Mouse (Mus musculus): ENCODE measurements at regions not wholly inside any gene's neighbourhood (a gene's known extent, or its start where the extent isn't known, plus 50 kb on each side); places are given as distances from the start of the nearest gene placed in this dataset.

DNA sequence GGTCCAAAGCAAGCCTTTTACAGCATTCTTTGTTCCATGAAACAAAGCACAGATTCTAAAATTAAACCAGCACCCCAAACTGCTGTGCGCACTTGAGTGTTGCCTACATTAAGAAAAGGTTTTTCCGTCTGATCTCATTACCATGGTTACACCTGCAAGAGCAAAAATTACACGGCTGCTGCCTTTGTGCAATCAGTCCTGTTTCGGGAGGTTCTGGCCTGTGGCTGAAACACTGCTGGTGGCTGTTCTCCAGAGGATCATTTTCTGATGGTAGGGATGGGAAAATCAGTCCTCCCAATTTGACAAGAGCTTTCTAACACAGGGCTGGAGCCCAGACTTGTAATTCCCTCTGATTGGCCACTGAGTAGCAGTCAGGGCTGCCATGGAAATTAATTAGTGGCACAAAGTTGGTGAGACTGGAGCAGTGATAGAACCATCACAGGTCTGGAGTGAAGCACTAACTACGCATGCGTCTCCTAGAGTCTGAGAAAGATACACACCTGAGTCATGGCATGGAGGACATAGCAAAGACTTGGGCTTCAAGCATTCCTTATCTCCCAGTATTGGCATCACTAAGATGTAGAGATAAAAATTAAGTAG, 114.8 kb upstream of the Fam49a start:
- H3K79me2 ChIP-seq (ENCODE audit: inconsistent target): no peaks in the 10 kb centered on the region
- H3K36me3 ChIP-seq (ENCODE audit: inconsistent target): no peaks in the 10 kb centered on the region
- H3K27ac ChIP-seq: no peak overlapping the region
- H3K4me3 ChIP-seq (ENCODE audit: inconsistent target): no peak overlapping the region
- 98% methylated on average over 6 of the region's 6 CpGs for WGBS (ENCODE audit: missing documents)

GRCm38 (mm10) chr12:12147847-12148246, 114.1 kb upstream of the Fam49a start:
- WGBS (ENCODE audit: missing documents): 27% methylated on average over 3 of the region's 3 CpGs

DNA sequence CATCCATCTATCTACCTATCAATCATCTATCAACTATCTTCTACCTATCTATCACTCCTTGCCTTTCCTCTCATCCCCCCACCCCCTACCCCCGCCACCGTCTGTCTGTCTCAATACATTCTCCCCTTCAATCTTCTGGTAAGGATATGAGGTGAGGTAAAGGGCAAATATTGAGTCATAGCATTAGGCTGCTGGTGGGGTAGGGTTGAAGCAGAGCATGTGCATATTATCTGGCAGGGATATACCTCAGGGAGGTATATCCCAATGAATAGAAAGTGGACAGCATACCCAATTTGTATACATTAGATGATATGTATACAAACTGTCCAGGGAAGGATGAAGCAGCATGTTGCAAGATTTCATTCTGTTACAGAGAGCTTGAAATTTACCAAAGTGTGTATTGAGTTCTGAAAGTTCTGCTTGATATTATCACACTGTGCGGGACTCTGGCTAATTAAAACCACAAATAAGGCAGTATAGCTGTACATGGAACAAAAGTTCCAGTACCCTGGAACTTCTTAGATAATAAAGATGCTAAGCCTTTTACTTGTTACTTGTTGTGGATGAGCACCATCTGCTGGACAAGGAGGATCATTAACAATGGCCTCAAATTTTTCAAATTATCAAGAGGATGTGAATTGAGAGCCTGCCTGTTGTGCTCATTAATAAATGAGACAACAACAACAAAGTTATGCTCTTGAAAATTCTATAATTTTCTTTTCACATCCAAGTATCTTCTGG, 113.1 kb upstream of the Fam49a start:
- 71% methylated on average over 3 of the region's 3 CpGs for WGBS (ENCODE audit: missing documents)
- Histone ChIP-seq H3K36me3 (ENCODE audit: inconsistent target) (no peaks in the 10 kb centered on the region), H3K4me3 (ENCODE audit: inconsistent target) (no peak overlapping the region), H3K27ac (no peak overlapping the region), H3K79me2 (ENCODE audit: inconsistent target) (no peaks in the 10 kb centered on the region)

More at GRCm38 (mm10) chr12:12147847-12148246, 114.1 kb upstream of the Fam49a start:
- no peak overlapping the region for H3K4me3 ChIP-seq (ENCODE audit: inconsistent target)
- H3K36me3 ChIP-seq (ENCODE audit: inconsistent target): no peaks in the 10 kb centered on the region
- H3K27ac ChIP-seq: no peak overlapping the region
- no peaks in the 10 kb centered on the region for H3K79me2 ChIP-seq (ENCODE audit: inconsistent target)

DNA sequence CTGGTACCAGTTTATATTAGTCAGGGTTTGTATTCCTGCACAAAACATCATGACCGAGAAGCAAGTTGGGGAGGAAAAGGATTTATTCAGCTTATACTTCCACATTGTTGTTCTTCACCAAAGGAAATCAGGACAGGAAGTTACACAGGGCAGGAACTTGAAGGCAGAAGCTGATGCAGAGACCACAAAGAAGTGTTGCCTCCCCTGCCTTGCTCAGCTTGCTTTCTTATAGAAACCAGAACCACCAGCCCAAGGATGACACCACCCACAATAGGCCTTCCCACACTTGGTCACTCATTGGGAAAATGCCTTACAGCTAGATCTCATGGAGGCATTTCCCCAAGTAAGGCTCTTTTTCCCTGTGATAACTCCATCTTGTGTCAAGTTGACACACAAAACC, 97.5 kb upstream of the Fam49a start:
- H3K79me2 ChIP-seq (ENCODE audit: inconsistent target): no peaks in the 10 kb centered on the region
- H3K4me3 ChIP-seq (ENCODE audit: inconsistent target): no peak overlapping the region
- H3K27ac ChIP-seq: peak overlapping the region; percentile 71
- WGBS (ENCODE audit: missing documents): 11% methylated on average over 1 of the region's 1 CpGs
- H3K36me3 ChIP-seq (ENCODE audit: inconsistent target): no peaks in the 10 kb centered on the region

DNA sequence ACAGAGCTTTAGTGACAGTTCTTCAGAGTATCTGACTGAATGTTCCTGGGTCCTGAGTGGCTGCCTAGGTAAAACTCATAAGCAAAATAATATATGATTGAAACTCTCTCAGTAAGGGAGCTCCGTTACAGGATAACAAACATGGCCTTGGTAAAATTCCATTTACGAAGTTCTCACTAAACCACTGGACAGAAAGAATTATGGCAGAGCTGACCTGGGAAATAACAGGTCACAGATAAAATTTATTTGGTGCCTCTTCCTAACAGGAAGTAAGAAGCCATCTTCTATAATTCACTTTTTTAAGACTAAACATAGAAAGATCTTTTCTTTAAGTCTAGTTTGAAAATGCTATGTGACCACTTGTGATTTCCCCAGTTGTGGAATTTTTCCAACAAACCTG, 91.4 kb upstream of the Fam49a start:
- H3K36me3 ChIP-seq (ENCODE audit: inconsistent target): no peaks in the 10 kb centered on the region
- no peak overlapping the region for H3K4me3 ChIP-seq (ENCODE audit: inconsistent target)
- H3K27ac ChIP-seq: no peak overlapping the region
- H3K79me2 ChIP-seq (ENCODE audit: inconsistent target): no peaks in the 10 kb centered on the region
- WGBS (ENCODE audit: missing documents): 100% methylated on average over 2 of the region's 2 CpGs

- Histone ChIP-seq H3K27ac (peak overlapping the region; percentile 69), H3K36me3 (ENCODE audit: inconsistent target) (no peaks in the 10 kb centered on the region), H3K79me2 (ENCODE audit: inconsistent target) (no peaks in the 10 kb centered on the region), H3K4me3 (ENCODE audit: inconsistent target) (no peak overlapping the region)
- 45% methylated on average over 5 of the region's 6 CpGs for WGBS (ENCODE audit: missing documents)
These were observed 89.7 kb upstream of the Fam49a start for GRCm38 (mm10) chr12:12172087-12172823.

DNA sequence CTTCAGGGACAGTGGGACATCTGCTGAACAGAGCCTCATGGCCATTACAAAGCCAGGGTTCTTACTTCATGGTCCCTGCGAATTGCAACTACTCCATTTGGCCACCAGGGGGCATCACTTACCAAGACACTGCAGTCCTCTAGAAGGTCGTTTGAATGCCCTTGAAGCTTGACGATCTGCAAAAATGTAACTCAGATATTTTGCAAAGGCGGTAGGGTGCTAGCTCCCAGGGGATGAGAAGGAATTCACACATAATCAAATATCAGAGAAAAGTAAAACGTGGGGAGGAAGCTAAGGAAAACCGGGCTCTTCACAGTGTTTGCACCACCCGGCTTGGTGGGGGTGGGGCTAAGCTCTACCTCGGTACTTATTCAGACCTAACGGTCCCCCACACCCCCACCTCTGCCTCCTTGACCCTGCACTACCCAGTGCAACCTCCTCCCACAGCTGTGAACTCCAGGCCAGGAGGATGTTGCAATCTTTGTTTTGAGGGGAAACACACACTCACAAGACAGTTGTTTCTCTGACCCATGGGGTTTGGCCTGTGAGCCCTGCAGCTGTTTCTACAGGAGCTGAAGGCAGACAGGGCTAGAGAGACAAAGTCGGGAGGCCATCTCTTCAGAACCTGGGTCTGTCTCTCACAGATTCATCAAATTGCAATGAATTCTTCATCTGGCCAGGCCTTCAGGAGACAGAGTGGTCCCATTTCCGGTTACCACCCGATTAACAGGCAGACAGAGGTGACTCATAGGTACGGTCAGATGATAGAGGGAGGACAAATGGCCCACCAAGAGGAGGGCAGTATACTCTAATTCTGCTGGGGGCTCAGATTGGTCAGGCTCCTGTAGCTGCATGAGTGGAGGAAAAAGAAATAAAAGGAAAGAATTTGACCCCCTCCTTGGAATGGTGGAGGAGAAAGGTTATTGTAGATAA, 85.3 kb upstream of the Fam49a start:
- 9% methylated on average over 13 of the region's 13 CpGs for WGBS (ENCODE audit: missing documents)
- no peaks in the 10 kb centered on the region for H3K36me3 ChIP-seq (ENCODE audit: inconsistent target)
- no peaks in the 10 kb centered on the region for H3K79me2 ChIP-seq (ENCODE audit: inconsistent target)
- peak overlapping the region; percentile 62 for H3K27ac ChIP-seq
- H3K4me3 ChIP-seq (ENCODE audit: inconsistent target): peak overlapping the region; percentile 13; the same call in 1 of the 2 replicates

DNA sequence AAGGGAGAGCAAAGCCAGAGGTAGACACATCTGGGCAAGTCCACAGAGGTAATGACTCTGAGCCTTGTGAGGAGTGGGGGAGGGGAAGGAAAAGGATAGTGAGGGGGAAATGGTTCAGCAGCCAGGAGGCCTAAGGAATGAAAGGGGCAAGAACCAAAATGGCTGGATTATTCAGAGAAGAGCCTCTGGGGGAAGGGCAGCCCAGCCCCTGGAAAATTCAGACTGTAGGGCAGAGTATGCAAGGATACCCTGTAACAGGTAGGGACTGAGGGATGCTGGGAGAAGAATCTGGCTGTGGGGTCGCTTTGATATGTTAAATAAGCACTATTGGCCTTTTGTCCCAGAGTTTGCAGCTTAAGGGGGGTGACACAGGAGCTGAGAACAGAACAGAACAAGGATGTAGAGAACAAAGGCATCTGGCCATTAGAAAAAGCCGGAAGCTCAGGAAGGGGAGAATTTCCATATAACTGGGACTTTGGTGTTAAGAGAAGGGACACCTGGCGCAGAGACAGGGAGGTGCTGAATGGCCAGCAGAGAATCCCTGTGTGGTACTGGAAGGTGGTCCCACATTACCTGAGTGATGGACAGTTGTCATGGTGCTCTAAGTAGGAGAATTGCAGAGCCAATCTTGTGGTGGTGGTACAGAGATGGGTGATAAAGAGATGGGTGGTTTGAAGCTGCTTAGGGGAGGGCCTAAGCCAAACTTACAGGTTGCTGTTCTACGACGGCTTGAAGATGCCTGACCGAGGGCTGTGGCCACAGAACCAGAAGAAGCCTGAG, 84.5 kb upstream of the Fam49a start:
- WGBS (ENCODE audit: missing documents): 95% methylated on average over 6 of the region's 6 CpGs
- Histone ChIP-seq H3K4me3 (ENCODE audit: inconsistent target) (no peak overlapping the region), H3K79me2 (ENCODE audit: inconsistent target) (no peaks in the 10 kb centered on the region), H3K36me3 (ENCODE audit: inconsistent target) (no peaks in the 10 kb centered on the region), H3K27ac (peak overlapping the region; percentile 62; the same call in 1 of the 2 replicates)

DNA sequence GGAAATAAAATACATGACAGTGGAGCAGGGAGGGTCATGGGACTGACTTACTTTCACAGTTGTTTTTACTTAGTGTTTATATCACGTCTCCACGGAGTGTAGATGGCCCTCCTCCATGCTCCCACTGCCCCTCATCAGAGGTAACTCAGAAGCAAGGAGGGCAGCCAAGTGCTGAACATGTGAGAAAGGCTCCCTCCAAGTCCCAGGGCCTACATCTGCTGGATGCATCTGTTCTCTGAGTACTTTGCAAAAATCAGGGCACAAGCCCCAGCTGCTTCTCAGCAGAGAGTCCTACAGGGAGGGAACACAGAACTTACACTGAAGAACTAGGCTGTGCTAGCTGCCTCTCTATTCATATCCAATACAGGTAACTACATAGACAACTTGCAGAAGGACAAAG, 83.5 kb upstream of the Fam49a start:
- Histone ChIP-seq H3K36me3 (ENCODE audit: inconsistent target) (no peaks in the 10 kb centered on the region), H3K79me2 (ENCODE audit: inconsistent target) (no peaks in the 10 kb centered on the region)
- WGBS (ENCODE audit: missing documents): 88% methylated on average over 2 of the region's 2 CpGs

GRCm38 (mm10) chr12:12179292-12179865, 82.6 kb upstream of the Fam49a start:
- Histone ChIP-seq H3K36me3 (ENCODE audit: inconsistent target) (no peaks in the 10 kb centered on the region), H3K79me2 (ENCODE audit: inconsistent target) (no peaks in the 10 kb centered on the region), H3K4me3 (ENCODE audit: inconsistent target) (no peak overlapping the region), H3K27ac (no peak overlapping the region)
- WGBS (ENCODE audit: missing documents): 91% methylated on average over 10 of the region's 10 CpGs

More for the DNA sequence above, 83.5 kb upstream of the Fam49a start:
- Histone ChIP-seq H3K4me3 (ENCODE audit: inconsistent target) (no peak overlapping the region), H3K27ac (no peak overlapping the region)

- Histone ChIP-seq H3K79me2 (ENCODE audit: inconsistent target) (no peaks in the 10 kb centered on the region), H3K4me3 (ENCODE audit: inconsistent target) (no peak overlapping the region), H3K36me3 (ENCODE audit: inconsistent target) (no peaks in the 10 kb centered on the region), H3K27ac (no peak overlapping the region)
- WGBS (ENCODE audit: missing documents): 100% methylated on average over 1 of the region's 1 CpGs
These were observed 81.0 kb upstream of the Fam49a start for GRCm38 (mm10) chr12:12180986-12181385.

- H3K4me3 ChIP-seq (ENCODE audit: inconsistent target): no peak overlapping the region
- H3K79me2 ChIP-seq (ENCODE audit: inconsistent target): no peaks in the 10 kb centered on the region
- no peak overlapping the region for H3K27ac ChIP-seq
- 92% methylated on average over 4 of the region's 4 CpGs for WGBS (ENCODE audit: missing documents)
- H3K36me3 ChIP-seq (ENCODE audit: inconsistent target): no peaks in the 10 kb centered on the region
These were observed 80.3 kb upstream of the Fam49a start for GRCm38 (mm10) chr12:12181686-12182085.

- H3K36me3 ChIP-seq (ENCODE audit: inconsistent target): no peaks in the 10 kb centered on the region
- H3K27ac ChIP-seq: no peak overlapping the region
- no peaks in the 10 kb centered on the region for H3K79me2 ChIP-seq (ENCODE audit: inconsistent target)
- H3K4me3 ChIP-seq (ENCODE audit: inconsistent target): no peak overlapping the region
- 78% methylated on average over 2 of the region's 2 CpGs for WGBS (ENCODE audit: missing documents)
These were observed 75.6 kb upstream of the Fam49a start for GRCm38 (mm10) chr12:12186353-12186752.

Measured in macrophage (primary cell).